In the genomic region with DNA sequence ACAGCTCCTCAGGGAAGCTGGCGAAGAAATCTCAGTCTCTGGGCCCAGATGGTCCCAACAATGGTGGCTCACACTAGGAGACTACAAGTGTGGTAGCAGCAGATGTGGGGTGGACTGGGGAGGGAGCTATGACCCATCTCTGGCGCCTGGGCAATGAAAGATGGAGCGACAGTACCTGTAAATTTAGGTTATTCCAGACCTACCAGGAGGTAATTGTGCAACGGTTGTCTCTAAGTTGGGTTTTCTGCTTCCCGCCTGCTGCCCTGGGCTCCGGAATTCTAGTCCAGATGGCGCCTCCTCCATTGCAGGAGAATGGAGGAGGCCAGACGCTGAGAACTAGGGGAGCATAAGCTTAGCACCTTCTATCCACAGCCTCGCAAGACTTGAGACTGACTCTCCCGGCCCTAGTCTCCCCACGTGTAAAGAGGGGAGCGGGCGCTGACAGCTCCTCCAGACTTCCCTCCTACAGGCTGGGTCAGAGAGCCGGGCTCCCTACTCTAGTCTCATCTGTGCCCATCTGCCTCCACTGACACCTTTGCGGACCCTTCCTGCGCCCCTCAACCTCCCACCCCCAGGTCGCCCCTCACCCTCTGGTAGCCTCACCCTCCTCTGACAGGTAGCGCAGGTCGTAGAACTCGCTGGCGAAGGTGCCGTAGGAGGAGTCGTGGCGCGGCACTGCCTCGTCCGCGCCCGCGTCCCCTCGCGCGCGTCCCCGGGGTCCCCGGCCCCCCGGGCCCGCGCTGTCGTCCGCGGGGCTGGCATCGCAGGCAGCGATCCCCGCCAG, we compare ENCODE assay signal across 8 mouse cellular contexts. TPM values are rescaled to one million over a fixed set of nuclear protein-coding genes. Genes with fewer than 3 reads are reported as not detected.
DNase-seq lines count a peak whose midpoint lies in the region; ATAC-seq lines count a peak whose summit lies in the region.

No protein-coding gene starts in this region.

- no peak overlapping the region for H3K27ac ChIP-seq in kidney, embryonic 15.5 days
- peak overlapping the region; percentile 86 for H3K27ac ChIP-seq in hindbrain, embryonic 14.5 days
- no peak overlapping the region for H3K27ac ChIP-seq in liver, embryonic 13.5 days

- no peaks in the 10 kb centered on the region for H3K9me3 ChIP-seq in kidney, embryonic 15.5 days (replicated peaks)
- H3K9me3 ChIP-seq in hindbrain, embryonic 14.5 days (ENCODE audit: control insufficient read depth, low read length): no peaks in the 10 kb centered on the region
- no peaks in the 10 kb centered on the region for H3K9me3 ChIP-seq in liver, embryonic 13.5 days (replicated peaks)

- H3K27me3 ChIP-seq in kidney, embryonic 15.5 days: peaks cover 43% of the 10 kb centered on the region
- no peaks in the 10 kb centered on the region for H3K27me3 ChIP-seq in hindbrain, embryonic 14.5 days (ENCODE audit: control insufficient read depth, insufficient read depth, low read length)
- peaks cover 54% of the 10 kb centered on the region for H3K27me3 ChIP-seq in liver, embryonic 13.5 days

- H3K9ac ChIP-seq in kidney, embryonic 15.5 days: peak overlapping the region; percentile 51
- peak overlapping the region; percentile 77 for H3K9ac ChIP-seq in hindbrain, embryonic 14.5 days
- no peak overlapping the region for H3K9ac ChIP-seq in liver, embryonic 13.5 days

- H3K4me1 ChIP-seq in kidney, embryonic 15.5 days: peaks cover 11% of the 10 kb centered on the region
- H3K4me1 ChIP-seq in hindbrain, embryonic 14.5 days (replicated peaks; ENCODE audit: control insufficient read depth, insufficient read depth, low read length): peaks cover 5% of the 10 kb centered on the region; the same call in 1 of the 2 replicates
- 0 out of 2 replicates have a peak, but pooled peaks cover 3% of the 10 kb centered on the region for H3K4me1 ChIP-seq in liver, embryonic 13.5 days (replicated peaks)

- H3K4me2 ChIP-seq in kidney, embryonic 15.5 days: peak overlapping the region; percentile 98
- peak overlapping the region; percentile 85 for H3K4me2 ChIP-seq in hindbrain, embryonic 14.5 days (replicated peaks)
- peak overlapping the region; percentile 66 for H3K4me2 ChIP-seq in liver, embryonic 13.5 days

- ATAC-seq in kidney, embryonic 15.5 days (replicated peaks; ENCODE audit: low FRiP score): peak; percentile 36; the same call in 1 of the 2 replicates
- peak; percentile 80 for ATAC-seq in hindbrain, embryonic 14.5 days (ENCODE audit: low FRiP score)
- ATAC-seq in liver, embryonic 13.5 days (ENCODE audit: low read depth): no peak

- no peaks in the 10 kb centered on the region for H3K36me3 ChIP-seq in kidney, embryonic 15.5 days
- peaks cover 3% of the 10 kb centered on the region; the same call in 1 of the 2 replicates for H3K36me3 ChIP-seq in hindbrain, embryonic 14.5 days (replicated peaks; ENCODE audit: control insufficient read depth, insufficient read depth)
- H3K36me3 ChIP-seq in liver, embryonic 13.5 days: no peaks in the 10 kb centered on the region

- WGBS in kidney, embryonic 15.5 days: 4% methylated on average over 43 of the region's 45 CpGs
- 2% methylated on average over 37 of the region's 45 CpGs for WGBS in hindbrain, embryonic 14.5 days
- 5% methylated on average over 33 of the region's 45 CpGs for WGBS in liver, embryonic 13.5 days (ENCODE audit: insufficient replicate concordance)

- DNase-seq in kidney, adult 9 months: no peak
- peak; percentile 74 to 75 for DNase-seq in cerebellum, postnatal 10 days
- DNase-seq in hindbrain, embryonic 14.5 days (ENCODE audit: low spot score): peak; percentile 59
- no peak for DNase-seq in liver, embryonic 13.5 days
- peak; percentile 18 to 57 for DNase-seq in right cerebral cortex, postnatal 36 days (ENCODE audit: low spot score in 2 of 2)
- DNase-seq in adipocyte (ENCODE audit: low spot score): no peak
- no peak for DNase-seq in natural killer cell, adult 2 months (ENCODE audit: low spot score in 2 of 2)

- peak overlapping the region; percentile 63 for H3K4me3 ChIP-seq in kidney, embryonic 15.5 days (replicated peaks)
- peak overlapping the region; percentile 69 for H3K4me3 ChIP-seq in hindbrain, embryonic 14.5 days (replicated peaks; ENCODE audit: low read length)
- H3K4me3 ChIP-seq in liver, embryonic 13.5 days (replicated peaks): peak overlapping the region; percentile 49

RNA-seq across cellular contexts. Expression of gene Frrs1l, which starts 0.6 kb away (rescaled TPM):
- 0.30 and 0.39 TPM in 2 replicates for polyA plus RNA-seq in kidney, embryonic 15.5 days (2015; fragmentation: Nextera tagmentation; extraction: Ambion mirVana)
- 34.2 and 38.2 TPM in 2 replicates for polyA plus RNA-seq in hindbrain, embryonic 14.5 days (2014; fragmentation: Nextera tagmentation; extraction: Ambion mirVana)
- polyA plus RNA-seq in liver, embryonic 13.5 days (2015; fragmentation: Nextera tagmentation; extraction: Ambion mirVana): 0.09 TPM in 2 replicates

RNA-seq across cellular contexts. Expression of gene Tmem245, which starts 42.4 kb away (rescaled TPM):
- polyA plus RNA-seq in kidney, embryonic 15.5 days (2015; fragmentation: Nextera tagmentation; extraction: Ambion mirVana): 10.5 and 11.8 TPM in 2 replicates
- polyA plus RNA-seq in hindbrain, embryonic 14.5 days (2014; fragmentation: Nextera tagmentation; extraction: Ambion mirVana): 10.2 and 10.5 TPM in 2 replicates
- 2.8 and 3.5 TPM in 2 replicates for polyA plus RNA-seq in liver, embryonic 13.5 days (2015; fragmentation: Nextera tagmentation; extraction: Ambion mirVana)

Comparison
In these comparisons a context has a peak if more than half of its experiments do, and no peak if none do; other contexts are left out.
1. DNase-seq: peak in cerebellum, postnatal 10 days (2 of 2), hindbrain, embryonic 14.5 days (single experiment) and right cerebral cortex, postnatal 36 days (2 of 2); none in kidney, adult 9 months (single experiment), liver, embryonic 13.5 days (single experiment), adipocyte (single experiment) and natural killer cell, adult 2 months (0 of 2).
2. RNA of gene Frrs1l, which starts 0.6 kb away (polyA plus RNA-seq): 34.2 to 38.2 TPM in hindbrain, embryonic 14.5 days; 0.30 to 0.39 TPM in kidney, embryonic 15.5 days and 0.09 TPM in liver, embryonic 13.5 days; every median in the first group is over 10 times any median in the second.
3. Peak in every context shown above with its lines, with median percentiles within 50 percentile points of each other: H3K4me2 ChIP-seq and H3K4me3 ChIP-seq.